Mouse (Mus musculus) splenic B cell, adult 2 months (primary cell): ENCODE measurements around the gene Slxl1.
"Not testable (repeated sequence)": the region's sequence is repeated elsewhere in the genome, so short reads cannot be mapped to it uniquely, and the experiment has no call there.

Experiments used
- DNase-seq: peaks from one replicate; pipeline ENCODE4 v3.0.0-alpha.2; 2011; ENCODE audit warnings: low read depth, low spot score
- H3K27me3 ChIP-seq: 2 replicates; pipeline ENCODE4 v1.6.1; 2012; ENCODE audit warnings: mild to moderate bottlenecking, low read length, moderate library complexity, mixed read lengths; ENCODE audit not compliant: control insufficient read depth, poor library complexity, insufficient read depth, severe bottlenecking
- H3K36me3 ChIP-seq: 2 replicates; pipeline ENCODE4 v1.6.1; 2012; ENCODE audit warnings: mild to moderate bottlenecking, low read length, moderate library complexity, mixed read lengths; ENCODE audit not compliant: control insufficient read depth, poor library complexity, insufficient read depth, severe bottlenecking

Gene Slxl1

GRCm38 (mm10) chrX:55226576-55226975, at the start of gene Slxl1:
Gene Slxl1, plus strand, starts transcription at chrX:55226876.
- DNase-seq, H3K27me3 ChIP-seq, H3K36me3 ChIP-seq: not testable (repeated sequence)
